Mouse (Mus musculus): ENCODE results near the gene Sigirr. TPM values are rescaled to one million over a fixed set of nuclear protein-coding genes. Genes with fewer than 3 reads are reported as not detected.

The Sigirr gene
- polyA plus RNA-seq (2014; fragmentation: Nextera tagmentation; extraction: Ambion mirVana) = 2.5 and 3.1 TPM in 2 replicates

DNA sequence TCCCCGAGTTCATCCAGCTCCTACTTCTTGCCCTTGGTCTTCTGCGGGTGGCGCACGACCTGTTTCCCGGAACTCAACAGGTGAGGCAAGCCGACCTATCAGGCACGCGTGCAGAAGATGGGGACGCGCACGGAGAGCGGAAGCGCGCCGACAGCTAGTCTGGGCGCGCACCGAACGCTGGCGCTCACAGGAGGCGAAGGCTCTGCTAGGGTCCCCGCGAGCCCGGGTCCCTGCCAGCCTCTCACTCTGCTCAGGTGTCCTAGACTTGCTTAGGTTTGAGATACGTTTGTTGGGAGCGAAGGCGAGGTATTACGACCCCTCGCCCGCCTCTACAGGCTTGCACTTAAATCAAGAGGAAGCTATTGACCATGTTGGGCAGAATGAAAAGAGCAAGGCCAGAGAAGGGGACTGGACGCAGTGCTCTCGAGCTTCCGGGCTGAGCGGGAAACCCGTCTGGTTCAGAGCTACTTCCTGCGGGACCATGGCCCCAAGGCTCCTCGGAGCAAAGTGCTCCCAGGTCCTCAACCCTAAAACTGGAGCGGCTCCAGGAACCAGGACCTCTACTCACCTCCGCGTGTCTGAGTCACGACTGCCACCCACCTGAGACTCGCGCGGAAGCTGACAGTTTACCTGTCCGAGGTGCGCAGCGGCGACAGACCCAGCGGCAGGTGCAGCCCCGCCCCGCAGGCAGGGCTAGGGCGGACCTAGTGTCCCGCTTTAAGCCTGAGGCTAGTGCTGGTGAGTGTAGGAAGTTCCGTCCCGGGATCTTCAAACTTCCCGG lies at the start of gene Sigirr:
Gene Sigirr, minus strand, starts transcription at position 662 of the 781 bp plus-strand sequence.
- H3K9me3 ChIP-seq (ENCODE audit: control insufficient read depth, low read length) = no peaks in the 10 kb centered on the region
- H3K4me1 ChIP-seq (replicated peaks; ENCODE audit: control insufficient read depth, insufficient read depth, low read length) = no peaks in the 10 kb centered on the region; the same call in 1 of the 2 replicates
- peak within 1 kb of the TSS; percentile 24 for H3K9ac ChIP-seq
- no peak within 1 kb of the TSS for H3K27ac ChIP-seq
- H3K36me3 ChIP-seq (replicated peaks; ENCODE audit: control insufficient read depth, insufficient read depth) = no peaks in the 10 kb centered on the region
- WGBS = under 1% methylated on average over 56 of the region's 56 CpGs
- H3K4me2 ChIP-seq (replicated peaks) = peak within 1 kb of the TSS; percentile 86
- peaks cover 43% of the 10 kb centered on the region for H3K27me3 ChIP-seq (ENCODE audit: control insufficient read depth, insufficient read depth, low read length)
- no peak for ATAC-seq (ENCODE audit: low FRiP score)
- peak within 1 kb of the TSS; percentile 39 for H3K4me3 ChIP-seq (replicated peaks; ENCODE audit: low read length)
- DNase-seq (ENCODE audit: low spot score) = peak; percentile 55

DNA sequence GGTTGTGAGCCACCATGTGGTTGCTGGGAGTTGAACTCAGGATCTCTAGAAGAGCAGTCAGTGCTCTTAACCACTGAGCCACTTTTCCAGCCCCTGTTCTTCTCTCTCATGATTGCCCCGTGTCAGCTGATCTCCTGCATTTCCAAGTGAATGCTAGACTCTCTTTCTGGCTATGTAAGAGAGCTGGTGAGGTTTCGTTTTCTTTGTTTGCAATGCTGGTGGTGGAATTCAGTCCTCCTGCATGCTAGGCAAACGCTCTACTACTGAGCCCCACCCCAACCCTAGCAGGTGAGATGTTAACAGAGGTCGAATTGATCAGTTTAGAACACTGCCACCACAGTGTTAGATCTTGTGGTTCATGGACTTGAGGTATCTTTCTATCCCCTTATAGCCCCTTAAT lies 48.3 kb upstream of the Sigirr start:
- ATAC-seq (ENCODE audit: low FRiP score) (no peak), DNase-seq (ENCODE audit: low spot score) (no peak)
- H3K27ac ChIP-seq = no peak overlapping the region
- H3K36me3 ChIP-seq (replicated peaks; ENCODE audit: control insufficient read depth, insufficient read depth) = peaks cover 47% of the 10 kb centered on the region
- H3K4me1 ChIP-seq (replicated peaks; ENCODE audit: control insufficient read depth, insufficient read depth, low read length) = no peaks in the 10 kb centered on the region
- H3K9me3 ChIP-seq (ENCODE audit: control insufficient read depth, low read length) = no peaks in the 10 kb centered on the region
- H3K27me3 ChIP-seq (ENCODE audit: control insufficient read depth, insufficient read depth, low read length) = no peaks in the 10 kb centered on the region
- H3K9ac ChIP-seq = no peak overlapping the region
- 81% methylated on average over 4 of the region's 4 CpGs for WGBS
- no peak overlapping the region for H3K4me2 ChIP-seq (replicated peaks)
- H3K4me3 ChIP-seq (replicated peaks; ENCODE audit: low read length) = no peak overlapping the region

DNA sequence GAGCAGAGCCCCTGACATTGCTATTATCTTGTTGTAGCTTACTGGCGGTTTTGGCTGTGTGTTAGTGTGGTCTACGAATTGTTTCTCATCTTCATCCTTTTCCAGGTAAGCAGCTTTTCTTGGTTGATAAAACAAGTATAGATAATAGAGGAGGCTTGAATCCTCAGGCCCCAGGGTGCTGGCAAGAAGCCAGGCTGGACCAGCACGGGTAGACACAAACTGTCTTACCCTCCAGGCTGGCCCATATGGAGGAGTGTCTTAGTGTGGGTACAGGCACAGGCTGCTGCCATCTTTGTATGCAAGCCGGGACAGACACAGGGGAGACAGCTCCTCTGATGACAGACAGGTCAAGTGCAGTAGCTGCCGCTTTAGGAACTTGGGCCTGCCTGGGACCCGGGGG lies 46.7 kb upstream of the Sigirr start:
- H3K4me2 ChIP-seq (replicated peaks) = no peak overlapping the region
- H3K9ac ChIP-seq = no peak overlapping the region
- no peaks in the 10 kb centered on the region for H3K9me3 ChIP-seq (ENCODE audit: control insufficient read depth, low read length)
- H3K4me3 ChIP-seq (replicated peaks; ENCODE audit: low read length) = no peak overlapping the region
- no peak for DNase-seq (ENCODE audit: low spot score)
- H3K36me3 ChIP-seq (replicated peaks; ENCODE audit: control insufficient read depth, insufficient read depth) = peaks cover 45% of the 10 kb centered on the region
- ATAC-seq (ENCODE audit: low FRiP score) = no peak
- no peak overlapping the region for H3K27ac ChIP-seq
- H3K27me3 ChIP-seq (ENCODE audit: control insufficient read depth, insufficient read depth, low read length) = no peaks in the 10 kb centered on the region
- H3K4me1 ChIP-seq (replicated peaks; ENCODE audit: control insufficient read depth, insufficient read depth, low read length) = no peaks in the 10 kb centered on the region
- WGBS = 82% methylated on average over 6 of the region's 6 CpGs

DNA sequence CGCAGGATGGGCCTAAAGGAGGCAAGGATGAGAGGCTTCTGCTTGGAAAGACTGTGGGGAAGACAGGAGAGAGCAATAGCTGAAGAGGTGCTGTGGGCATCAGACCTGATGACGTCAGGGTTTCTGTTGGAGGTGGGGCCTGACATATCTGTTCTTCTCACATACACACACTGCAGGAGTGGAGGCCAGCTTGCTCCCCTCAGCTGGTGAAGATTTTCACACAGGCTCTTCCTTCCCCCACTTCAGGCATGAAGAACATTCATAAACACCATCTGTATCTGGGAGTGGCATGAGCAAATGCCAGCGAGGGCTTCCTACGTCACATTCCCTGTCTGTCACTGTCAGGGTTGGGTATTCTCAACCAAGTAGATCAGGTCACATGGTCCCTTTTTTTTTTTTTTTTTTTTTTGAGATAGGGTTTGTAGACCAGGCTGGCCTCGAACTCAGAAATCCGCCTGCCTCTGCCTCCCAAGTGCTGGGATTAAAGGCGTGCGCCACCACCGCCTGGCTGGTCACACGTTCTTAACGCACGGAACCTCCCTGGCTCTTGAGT lies 45.7 kb upstream of the Sigirr start:
- Histone ChIP-seq H3K9ac (no peak overlapping the region), H3K27me3 (ENCODE audit: control insufficient read depth, insufficient read depth, low read length) (no peaks in the 10 kb centered on the region), H3K27ac (no peak overlapping the region), H3K4me2 (replicated peaks) (no peak overlapping the region), H3K36me3 (replicated peaks; ENCODE audit: control insufficient read depth, insufficient read depth) (peaks cover 36% of the 10 kb centered on the region), H3K9me3 (ENCODE audit: control insufficient read depth, low read length) (no peaks in the 10 kb centered on the region), H3K4me1 (replicated peaks; ENCODE audit: control insufficient read depth, insufficient read depth, low read length) (no peaks in the 10 kb centered on the region), H3K4me3 (replicated peaks; ENCODE audit: low read length) (no peak overlapping the region)
- ATAC-seq (ENCODE audit: low FRiP score) (no peak), DNase-seq (ENCODE audit: low spot score) (no peak)
- 93% methylated on average over 12 of the region's 12 CpGs for WGBS

DNA sequence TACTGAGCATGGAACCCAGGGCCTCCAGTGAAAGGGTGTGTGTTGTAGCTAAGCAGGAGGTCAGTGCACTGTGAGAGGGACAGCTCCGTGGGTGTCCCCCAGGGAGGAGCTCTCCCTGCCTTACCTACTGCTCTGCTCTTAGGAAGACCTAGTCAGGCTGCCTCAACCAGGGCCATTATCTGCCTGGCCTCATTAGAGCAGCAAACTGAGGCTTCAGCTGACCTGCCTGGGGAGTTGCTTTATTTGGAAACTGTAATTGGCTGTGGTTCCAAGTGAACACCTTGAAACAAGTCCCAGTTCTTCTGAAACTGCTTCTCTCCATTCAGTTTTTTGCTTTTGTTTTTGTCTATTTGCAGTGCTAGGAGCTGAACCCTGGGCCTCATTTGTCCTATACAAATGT lies 45.0 kb upstream of the Sigirr start:
- Histone ChIP-seq H3K4me1 (replicated peaks; ENCODE audit: control insufficient read depth, insufficient read depth, low read length) (no peaks in the 10 kb centered on the region), H3K27ac (no peak overlapping the region), H3K4me2 (replicated peaks) (no peak overlapping the region), H3K4me3 (replicated peaks; ENCODE audit: low read length) (no peak overlapping the region), H3K9me3 (ENCODE audit: control insufficient read depth, low read length) (no peaks in the 10 kb centered on the region), H3K36me3 (replicated peaks; ENCODE audit: control insufficient read depth, insufficient read depth) (peaks cover 34% of the 10 kb centered on the region), H3K27me3 (ENCODE audit: control insufficient read depth, insufficient read depth, low read length) (no peaks in the 10 kb centered on the region), H3K9ac (no peak overlapping the region)
- DNase-seq (ENCODE audit: low spot score) = no peak
- ATAC-seq (ENCODE audit: low FRiP score) = no peak
- 76% methylated on average over 1 of the region's 1 CpGs for WGBS

DNA sequence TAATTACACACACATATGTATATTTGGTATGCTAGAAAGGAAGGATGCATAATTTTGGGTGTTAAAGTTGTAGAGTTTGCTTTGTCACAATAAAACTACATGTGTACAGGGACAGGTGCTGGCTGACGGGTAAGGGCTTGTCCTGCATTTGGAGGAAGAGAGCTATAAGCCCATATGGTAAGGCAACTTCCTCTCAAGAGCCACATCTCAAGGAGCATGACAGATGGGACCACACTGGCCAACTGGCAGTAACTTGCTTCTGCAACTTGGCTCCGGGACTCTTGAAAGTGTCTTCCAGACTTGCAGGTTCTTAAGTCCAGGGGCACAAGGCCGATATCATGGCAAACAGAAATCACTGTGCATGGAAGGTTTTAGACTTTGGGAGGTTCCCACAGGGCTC lies 44.3 kb upstream of the Sigirr start:
- H3K27ac ChIP-seq = no peak overlapping the region
- ATAC-seq (ENCODE audit: low FRiP score) = no peak
- H3K27me3 ChIP-seq (ENCODE audit: control insufficient read depth, insufficient read depth, low read length) = no peaks in the 10 kb centered on the region
- H3K4me3 ChIP-seq (replicated peaks; ENCODE audit: low read length) = no peak overlapping the region
- no peak overlapping the region for H3K9ac ChIP-seq
- no peaks in the 10 kb centered on the region for H3K4me1 ChIP-seq (replicated peaks; ENCODE audit: control insufficient read depth, insufficient read depth, low read length)
- H3K36me3 ChIP-seq (replicated peaks; ENCODE audit: control insufficient read depth, insufficient read depth) = peaks cover 36% of the 10 kb centered on the region
- no peaks in the 10 kb centered on the region for H3K9me3 ChIP-seq (ENCODE audit: control insufficient read depth, low read length)
- no peak overlapping the region for H3K4me2 ChIP-seq (replicated peaks)
- no peak for DNase-seq (ENCODE audit: low spot score)
- 89% methylated on average over 3 of the region's 3 CpGs for WGBS

DNA sequence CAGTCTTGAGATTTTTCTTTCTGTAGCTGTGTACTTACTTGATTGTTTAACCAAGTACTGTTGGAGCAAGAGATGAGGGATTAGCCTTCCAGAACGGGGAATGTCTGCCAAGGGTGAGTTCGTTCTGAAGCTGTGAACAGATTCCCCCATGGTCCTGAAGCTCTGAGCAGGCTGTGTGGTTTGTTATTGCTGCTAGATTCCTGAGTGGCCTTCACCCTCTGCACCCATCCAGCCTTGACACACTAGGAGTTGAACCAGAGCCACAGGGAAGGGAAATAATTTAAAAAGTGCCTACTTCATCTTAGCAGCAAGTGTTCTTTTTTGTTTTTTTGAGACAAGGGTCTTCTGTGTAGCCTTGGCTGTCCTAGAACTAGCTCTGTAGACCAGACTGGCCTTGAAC lies 43.5 kb upstream of the Sigirr start:
- Histone ChIP-seq H3K4me1 (replicated peaks; ENCODE audit: control insufficient read depth, insufficient read depth, low read length) (no peaks in the 10 kb centered on the region), H3K27me3 (ENCODE audit: control insufficient read depth, insufficient read depth, low read length) (no peaks in the 10 kb centered on the region), H3K4me3 (replicated peaks; ENCODE audit: low read length) (no peak overlapping the region), H3K4me2 (replicated peaks) (no peak overlapping the region), H3K27ac (no peak overlapping the region), H3K36me3 (replicated peaks; ENCODE audit: control insufficient read depth, insufficient read depth) (peaks cover 39% of the 10 kb centered on the region), H3K9me3 (ENCODE audit: control insufficient read depth, low read length) (no peaks in the 10 kb centered on the region), H3K9ac (no peak overlapping the region)
- ATAC-seq (ENCODE audit: low FRiP score) (no peak), DNase-seq (ENCODE audit: low spot score) (no peak)
- WGBS = 90% methylated on average over 2 of the region's 2 CpGs

DNA sequence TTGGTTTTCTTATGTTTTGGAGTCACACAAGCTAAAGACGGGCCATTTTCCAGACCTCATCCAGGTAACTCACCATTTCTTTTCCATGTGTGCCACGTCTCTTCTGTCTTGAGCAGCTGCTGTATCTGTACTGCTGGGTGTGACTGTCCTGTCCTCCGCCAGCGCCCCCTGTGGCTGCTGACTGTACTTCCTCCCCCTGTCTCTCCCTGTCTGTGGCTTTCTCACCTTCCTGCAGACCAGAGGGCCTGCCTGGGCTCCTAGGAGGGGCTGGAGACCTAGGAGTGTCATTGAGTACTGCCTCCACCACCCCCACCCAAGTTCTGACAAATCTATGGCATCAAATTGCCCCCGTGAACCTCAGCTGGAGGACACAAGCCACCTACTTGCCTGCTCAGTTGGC lies 42.7 kb upstream of the Sigirr start:
- no peak overlapping the region for H3K4me3 ChIP-seq (replicated peaks; ENCODE audit: low read length)
- WGBS = 62% methylated on average over 5 of the region's 5 CpGs
- ATAC-seq (ENCODE audit: low FRiP score) (no peak), DNase-seq (ENCODE audit: low spot score) (no peak)
- no peak overlapping the region for H3K27ac ChIP-seq
- no peaks in the 10 kb centered on the region for H3K9me3 ChIP-seq (ENCODE audit: control insufficient read depth, low read length)
- H3K27me3 ChIP-seq (ENCODE audit: control insufficient read depth, insufficient read depth, low read length) = no peaks in the 10 kb centered on the region
- no peak overlapping the region for H3K9ac ChIP-seq
- H3K4me2 ChIP-seq (replicated peaks) = no peak overlapping the region
- H3K4me1 ChIP-seq (replicated peaks; ENCODE audit: control insufficient read depth, insufficient read depth, low read length) = no peaks in the 10 kb centered on the region
- H3K36me3 ChIP-seq (replicated peaks; ENCODE audit: control insufficient read depth, insufficient read depth) = peaks cover 45% of the 10 kb centered on the region

DNA sequence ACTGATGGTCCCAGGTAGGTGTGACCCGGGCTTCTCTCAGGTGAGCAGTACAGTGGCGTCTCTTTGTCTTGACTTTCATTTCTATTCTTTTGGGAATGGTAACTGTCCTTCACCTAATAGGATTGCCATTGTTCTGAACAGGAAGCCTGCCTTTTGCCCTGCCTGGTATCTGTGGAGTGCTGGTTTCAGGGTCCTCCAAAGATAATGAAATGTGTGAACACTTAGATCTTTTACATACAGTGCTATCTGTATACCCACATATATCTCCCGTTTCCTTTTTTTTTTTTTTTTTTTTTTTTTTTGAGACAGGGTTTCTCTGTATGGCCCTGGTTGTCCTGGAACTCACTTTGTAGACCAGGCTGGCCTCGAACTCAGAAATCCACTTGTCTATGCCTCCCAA lies 41.0 kb upstream of the Sigirr start:
- peaks cover 52% of the 10 kb centered on the region for H3K36me3 ChIP-seq (replicated peaks; ENCODE audit: control insufficient read depth, insufficient read depth)
- DNase-seq (ENCODE audit: low spot score) = no peak
- WGBS = 98% methylated on average over 4 of the region's 4 CpGs
- no peak overlapping the region for H3K9ac ChIP-seq
- no peak for ATAC-seq (ENCODE audit: low FRiP score)
- H3K4me3 ChIP-seq (replicated peaks; ENCODE audit: low read length) = no peak overlapping the region
- no peak overlapping the region for H3K4me2 ChIP-seq (replicated peaks)
- H3K4me1 ChIP-seq (replicated peaks; ENCODE audit: control insufficient read depth, insufficient read depth, low read length) = no peaks in the 10 kb centered on the region
- no peaks in the 10 kb centered on the region for H3K9me3 ChIP-seq (ENCODE audit: control insufficient read depth, low read length)
- no peak overlapping the region for H3K27ac ChIP-seq
- no peaks in the 10 kb centered on the region for H3K27me3 ChIP-seq (ENCODE audit: control insufficient read depth, insufficient read depth, low read length)
